Mouse (Mus musculus) urinary bladder, postnatal 10 days (tissue): ENCODE measurements around the gene Synm.

Experiments
- DNase-seq: peaks from one replicate; pipeline ENCODE4 v3.0.0; 2022; ENCODE audit warnings: low spot score

Synm gene

DNA sequence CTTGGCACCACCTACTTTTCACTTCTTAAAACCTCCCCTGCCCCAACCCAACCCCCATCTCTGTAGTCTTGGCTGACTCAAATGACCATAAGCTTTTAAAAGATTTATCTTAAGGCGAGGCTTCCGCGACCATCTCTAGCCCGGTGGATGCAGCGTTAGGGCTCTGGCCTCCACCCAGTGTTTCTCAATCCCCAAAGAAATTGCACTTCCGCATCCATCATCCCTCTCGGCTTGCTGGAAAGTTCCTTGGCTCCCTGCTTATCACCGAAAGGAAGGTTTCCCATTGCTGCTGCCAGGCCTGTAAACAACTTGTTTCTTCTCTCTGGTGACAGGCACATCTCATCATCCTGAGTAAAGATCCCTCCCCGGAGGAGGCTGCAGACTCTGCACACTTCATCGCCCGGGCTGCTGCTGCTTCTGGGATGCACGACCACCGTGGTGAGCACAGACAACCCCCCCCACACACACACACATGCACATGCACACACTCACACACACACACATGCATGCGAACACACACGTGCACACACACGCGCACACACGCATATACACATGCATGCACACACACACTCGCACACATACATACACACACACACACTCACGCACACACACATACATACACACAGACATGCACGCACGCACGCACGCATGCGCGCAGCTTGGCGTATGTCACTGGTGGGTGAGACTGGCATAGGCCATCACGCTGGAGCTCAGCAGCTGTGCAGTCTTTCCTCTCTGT lies 61.5 kb downstream of the Synm start:
- no peak for DNase-seq

DNA sequence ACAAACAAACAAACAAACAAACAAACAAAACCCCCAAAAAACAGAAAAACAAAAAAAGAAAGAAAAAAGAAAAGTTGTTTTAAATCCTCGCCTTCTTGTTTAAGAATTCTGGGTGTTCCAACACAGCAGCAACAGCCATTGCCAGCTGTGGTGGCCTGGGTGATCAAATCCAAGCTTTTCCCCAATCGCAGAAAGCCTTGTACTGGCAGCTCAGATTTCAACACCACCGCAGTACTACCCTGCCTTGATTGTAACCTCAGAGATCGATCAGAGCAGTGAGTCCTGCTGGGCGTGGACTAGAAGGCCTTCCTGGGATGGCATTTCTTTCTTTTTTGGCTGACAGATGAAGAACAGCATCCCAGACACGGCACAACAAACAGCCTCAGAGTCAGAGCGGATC lies 63.6 kb downstream of the Synm start:
- no peak for DNase-seq

DNA sequence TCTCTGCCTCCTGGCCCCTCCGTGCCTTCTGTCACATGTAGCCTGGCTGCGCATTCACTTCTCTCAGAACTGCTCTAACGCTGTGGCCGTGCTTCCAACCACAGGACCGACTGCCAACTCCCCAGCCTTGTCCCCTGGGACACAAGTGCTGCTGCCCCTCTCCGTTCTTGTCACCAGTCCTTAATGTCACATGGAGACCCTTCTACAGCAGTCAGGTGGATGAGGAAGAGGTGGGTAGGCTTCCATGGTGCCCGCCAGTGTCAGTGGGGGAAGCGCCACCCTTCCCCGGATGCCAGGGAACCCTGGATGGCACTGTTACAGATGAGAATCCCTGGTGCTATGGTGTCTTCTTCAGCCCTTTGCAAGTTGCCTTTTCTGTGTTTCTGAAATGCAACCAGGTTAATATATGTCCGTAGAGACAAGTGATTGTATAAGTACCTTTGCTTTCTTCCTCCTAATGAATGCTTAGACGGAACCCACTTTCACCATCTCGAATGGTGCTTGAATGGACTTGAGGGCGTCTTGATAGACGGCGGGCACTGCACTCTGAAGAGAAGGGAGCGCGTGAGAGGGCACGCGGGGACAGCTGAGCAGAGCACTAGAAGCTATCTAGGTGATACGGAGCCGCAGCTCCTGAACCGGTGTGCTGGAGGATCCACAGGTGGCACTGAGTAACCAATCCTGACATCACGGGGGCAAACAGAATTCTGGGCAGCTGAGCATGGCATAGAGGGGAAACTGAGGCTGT lies 66.6 kb downstream of the Synm start:
- no peak for DNase-seq

DNA sequence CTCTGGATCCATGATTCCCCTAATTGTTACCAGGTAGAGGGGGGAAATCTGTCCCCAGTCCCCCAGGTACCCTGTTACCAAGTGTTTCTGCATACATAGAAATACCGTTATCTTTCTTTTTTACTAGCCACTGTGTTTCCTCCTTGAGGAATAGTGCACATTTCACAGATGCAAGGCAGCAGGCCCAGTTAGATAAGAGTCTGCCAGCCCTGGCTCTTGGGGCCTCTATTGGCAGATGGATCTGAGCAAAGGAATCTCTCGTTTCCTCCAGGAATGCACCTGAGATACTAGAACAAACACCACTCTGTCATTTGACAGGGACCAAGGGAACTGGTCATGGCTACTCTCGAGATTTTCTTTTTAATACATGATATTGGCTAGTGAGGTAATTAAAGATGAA lies 67.4 kb downstream of the Synm start:
- no peak for DNase-seq

DNA sequence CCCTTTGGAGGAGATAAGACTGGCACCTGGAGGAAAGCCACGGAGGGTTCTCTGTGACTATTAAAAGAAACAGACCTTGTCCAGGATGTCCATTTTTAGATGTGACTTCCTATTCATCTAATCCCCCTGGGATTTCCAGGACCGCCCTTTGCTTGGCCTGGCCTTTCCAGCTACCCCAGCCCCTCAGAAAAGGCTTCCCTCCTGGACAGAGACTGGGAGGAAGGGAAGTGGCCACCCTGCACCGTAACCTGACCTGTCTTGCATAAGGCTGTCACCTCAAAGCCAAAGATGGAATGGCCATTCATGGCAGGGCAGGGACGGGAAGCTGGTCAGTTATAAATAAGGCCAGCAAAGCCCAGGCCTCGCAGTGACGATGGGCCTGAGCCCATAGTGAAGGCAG lies 68.5 kb downstream of the Synm start:
- DNase-seq, result no peak

DNA sequence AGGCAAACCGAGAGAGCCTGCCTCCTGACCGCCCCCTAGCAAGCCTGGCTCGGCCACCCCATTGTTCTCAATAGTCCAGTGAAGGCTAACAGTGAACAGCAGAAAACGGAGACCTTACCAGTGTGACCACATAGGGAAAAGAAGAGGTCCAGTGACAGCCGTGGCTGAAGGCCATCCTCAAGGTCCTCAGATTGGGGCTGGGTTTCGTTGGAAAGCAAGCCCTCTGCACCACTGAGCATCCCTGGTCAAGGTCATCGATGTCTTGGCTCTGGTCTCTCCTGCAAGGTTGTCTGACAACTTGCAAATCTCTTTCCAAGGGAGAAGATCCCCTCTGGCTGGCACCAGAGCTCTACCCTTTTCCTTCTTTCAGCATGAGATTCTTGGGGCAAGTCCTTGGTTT lies 69.7 kb downstream of the Synm start:
- no peak for DNase-seq

DNA sequence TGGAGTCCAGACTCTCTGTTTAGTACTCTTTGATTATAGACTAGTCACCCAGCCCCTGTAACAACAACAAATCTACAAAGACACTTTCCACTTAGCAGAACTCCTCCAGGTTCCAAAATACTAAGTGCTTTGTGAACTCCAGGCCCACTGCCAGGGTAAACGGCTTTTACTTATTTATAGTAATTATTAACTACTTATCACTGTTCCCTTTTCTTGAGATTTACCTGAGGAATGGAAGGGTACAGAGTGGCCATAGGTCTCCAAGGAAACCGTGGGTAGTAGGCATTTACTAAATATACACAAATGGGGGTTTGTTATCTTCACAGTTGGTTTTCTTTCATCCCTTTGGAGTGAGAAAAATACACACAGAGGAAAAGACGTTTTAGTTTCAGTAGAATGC lies 71.3 kb downstream of the Synm start:
- no peak for DNase-seq

DNA sequence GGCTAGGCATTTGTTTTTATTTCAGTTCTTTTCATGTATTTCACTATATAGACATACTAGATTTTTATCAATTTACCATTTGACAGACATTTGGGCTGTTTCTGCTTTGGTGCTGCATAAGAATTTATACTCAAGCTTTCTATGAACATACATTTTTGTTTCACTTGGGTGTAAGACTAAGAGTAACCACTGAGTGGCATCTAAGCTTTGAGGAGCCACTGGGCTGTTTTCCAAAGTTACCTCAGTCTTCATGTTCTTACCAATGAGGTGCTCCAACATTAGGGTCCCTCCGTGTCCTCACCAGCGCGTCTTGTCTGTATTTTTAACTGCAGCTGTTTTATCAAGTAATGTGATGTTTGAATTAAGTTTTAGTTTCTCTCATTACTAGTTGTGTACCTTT lies 73.0 kb downstream of the Synm start:
- no peak for DNase-seq

DNA sequence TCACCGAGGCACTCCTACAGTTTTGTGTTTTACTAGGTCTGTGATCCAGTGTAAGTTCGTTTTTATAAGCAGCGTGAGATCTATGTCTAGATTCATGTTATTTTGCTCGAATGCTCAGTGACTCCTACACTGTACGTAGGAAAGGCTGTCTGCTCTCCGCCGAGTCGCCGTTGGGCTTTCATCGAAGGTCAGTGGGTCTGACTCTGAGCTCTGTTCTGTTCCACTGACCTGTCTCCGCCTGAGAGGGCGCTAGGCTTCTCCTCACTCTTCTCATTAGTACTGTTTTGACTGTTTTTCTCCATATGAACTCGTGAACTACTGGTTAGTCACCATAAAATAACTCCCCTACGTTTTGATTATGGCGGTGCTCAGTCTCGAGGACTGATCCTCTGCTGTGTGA lies 76.5 kb downstream of the Synm start:
- DNase-seq, result no peak

DNA sequence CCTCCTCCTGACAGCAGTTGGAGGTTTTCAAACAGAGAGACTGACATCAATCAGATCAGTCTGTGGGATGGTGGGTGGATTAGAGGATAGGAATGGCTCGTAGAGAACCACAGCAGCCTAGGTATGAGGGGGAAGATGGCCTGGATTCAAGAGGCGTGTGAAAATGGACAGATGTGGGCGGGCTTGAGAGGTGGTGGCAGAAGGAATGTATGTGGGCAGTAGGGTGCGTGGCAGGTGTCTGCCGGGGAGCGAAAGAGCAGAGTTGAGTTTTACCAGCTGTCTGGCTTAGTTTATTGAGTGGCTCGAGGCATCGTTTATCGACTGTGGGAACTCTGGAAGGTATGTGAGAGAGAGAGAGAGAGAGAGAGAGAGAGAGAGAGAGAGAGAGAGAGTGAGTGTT lies 78.5 kb downstream of the Synm start:
- DNase-seq, result no peak
